Mouse (Mus musculus) skeletal muscle tissue, adult 2 months (tissue): Measurements from ENCODE around the gene Dcaf6.
A peak's percentile ranks its signal among the peaks of the same experiment; 100 is the strongest.
"Not testable (repeated sequence)": the region's sequence is repeated elsewhere in the genome, so short reads cannot be mapped to it uniquely, and the experiment has no call there.

ENCODE experiments used
- DNase-seq: peaks from one replicate; pipeline ENCODE4 v3.0.0-alpha.2; 2012; ENCODE audit warnings: low read depth, low spot score

The Dcaf6 gene

GRCm38 (mm10) chr1:165426254-165426653, 34.0 kb downstream of the Dcaf6 start:
- DNase-seq: no peak

- no peak for DNase-seq
These were observed 38.8 kb downstream of the Dcaf6 start for GRCm38 (mm10) chr1:165421357-165421915.

- DNase-seq: no peak
These were observed 63.9 kb downstream of the Dcaf6 start for GRCm38 (mm10) chr1:165396401-165396805.

DNA sequence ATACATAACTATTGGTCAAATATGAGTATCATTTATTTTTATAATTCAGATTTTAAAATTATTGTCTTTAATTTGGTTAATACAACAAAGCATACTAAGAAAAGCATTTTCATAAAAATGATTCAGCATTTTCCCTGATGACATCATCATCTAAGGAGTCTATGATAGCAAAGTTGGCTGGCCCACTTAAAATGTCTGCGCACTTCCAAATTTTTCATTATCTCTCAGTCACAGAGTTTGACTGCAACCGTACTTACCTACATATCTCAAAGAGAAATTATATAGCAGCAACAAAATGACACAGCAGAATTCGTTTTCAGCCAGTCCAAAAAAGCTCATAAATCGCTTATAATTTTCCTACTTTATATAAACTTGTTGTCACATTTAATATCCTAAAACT, 64.3 kb downstream of the Dcaf6 start:
- DNase-seq: peak; percentile 6

- DNase-seq: no peak
These were observed 65.4 kb downstream of the Dcaf6 start for GRCm38 (mm10) chr1:165394836-165395235.

GRCm38 (mm10) chr1:165393033-165393432, 67.2 kb downstream of the Dcaf6 start:
- no peak for DNase-seq

DNA sequence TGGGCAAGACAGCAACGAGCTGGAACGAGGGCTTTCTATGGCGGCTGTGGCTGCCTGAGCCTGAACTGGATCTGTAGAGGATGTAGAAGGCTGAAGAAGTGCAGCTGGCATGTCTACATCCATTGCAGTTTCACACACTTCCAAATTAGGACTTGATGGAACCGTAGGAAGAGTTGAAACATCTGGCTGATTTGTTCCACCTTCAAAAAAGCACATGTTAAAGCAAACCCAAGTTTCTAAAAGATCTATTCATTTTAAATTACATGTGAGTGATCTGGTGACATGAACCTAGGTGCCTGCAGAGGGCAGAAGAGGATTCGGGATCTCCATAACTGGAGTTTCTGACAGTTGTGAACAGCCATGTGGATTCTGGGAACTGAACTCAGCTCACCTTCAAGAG, 71.6 kb downstream of the Dcaf6 start:
- DNase-seq: peak; percentile 33

- DNase-seq: no peak
These were observed 73.8 kb downstream of the Dcaf6 start for GRCm38 (mm10) chr1:165386525-165386923.

GRCm38 (mm10) chr1:165385810-165386524, 74.3 kb downstream of the Dcaf6 start:
- no peak for DNase-seq

DNA sequence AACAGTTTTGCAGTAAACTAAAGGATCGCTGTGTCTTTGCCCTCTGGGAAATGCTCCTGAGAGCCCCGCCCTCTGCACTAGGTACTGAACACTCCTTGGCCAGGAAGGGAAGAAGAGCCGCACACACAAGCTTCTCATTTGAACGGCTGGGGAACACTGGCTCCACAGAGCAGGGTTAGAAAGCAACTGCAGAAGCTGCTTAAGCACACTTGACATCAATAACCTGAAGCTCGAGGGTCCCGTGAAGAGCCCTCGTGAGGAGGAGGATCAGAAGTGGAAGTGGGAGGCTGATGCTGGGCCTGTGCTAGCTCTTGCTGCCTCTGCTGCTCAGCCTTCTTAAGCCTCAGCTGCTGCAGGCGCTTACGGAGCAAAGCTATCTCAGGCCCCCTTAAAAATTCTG, 86.4 kb downstream of the Dcaf6 start:
- no peak for DNase-seq

- no peak for DNase-seq
These were observed 89.3 kb downstream of the Dcaf6 start for GRCm38 (mm10) chr1:165370990-165371389.

DNA sequence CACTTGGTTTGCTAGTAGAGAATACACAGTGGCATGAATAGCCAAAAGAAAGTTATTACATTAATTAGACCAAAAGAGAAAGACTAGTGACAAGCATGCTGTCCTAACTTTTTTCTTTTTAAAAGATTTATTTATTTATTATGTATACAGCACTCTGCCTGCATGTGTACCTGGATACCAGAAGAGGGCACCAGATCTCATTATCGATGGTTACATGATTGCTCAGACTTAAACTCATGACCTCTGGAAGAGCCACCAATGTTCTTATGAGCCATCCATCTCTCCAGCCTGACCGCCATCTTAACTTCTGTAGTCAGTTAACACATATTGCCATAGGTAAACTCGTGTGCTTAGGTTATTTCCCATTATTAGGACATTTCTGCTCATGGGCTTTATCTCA, 95.2 kb downstream of the Dcaf6 start:
- DNase-seq: no peak

GRCm38 (mm10) chr1:165363271-165363670, 97.0 kb downstream of the Dcaf6 start:
- DNase-seq: no peak

DNA sequence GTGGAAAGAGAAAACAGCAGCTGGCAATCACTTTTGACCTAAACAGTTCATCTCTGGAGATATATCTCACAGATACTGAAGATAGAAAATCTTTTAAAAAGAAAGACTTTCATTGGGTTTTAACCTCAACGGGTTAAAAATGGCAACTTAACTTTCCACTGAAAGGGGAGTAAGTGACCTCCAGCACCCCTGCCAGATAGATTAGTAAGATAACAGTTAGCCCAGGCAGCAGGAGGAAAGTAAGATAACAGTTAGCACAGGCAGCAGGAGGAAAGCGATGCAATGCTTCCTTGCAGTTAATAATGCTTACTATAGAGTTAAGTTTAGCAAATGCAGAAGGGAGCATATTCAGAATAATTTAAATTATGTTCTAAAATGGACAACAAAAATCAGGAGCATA, 103.9 kb downstream of the Dcaf6 start:
- no peak for DNase-seq

- no peak for DNase-seq
These were observed 111.6 kb downstream of the Dcaf6 start for GRCm38 (mm10) chr1:165348627-165349026.

DNA sequence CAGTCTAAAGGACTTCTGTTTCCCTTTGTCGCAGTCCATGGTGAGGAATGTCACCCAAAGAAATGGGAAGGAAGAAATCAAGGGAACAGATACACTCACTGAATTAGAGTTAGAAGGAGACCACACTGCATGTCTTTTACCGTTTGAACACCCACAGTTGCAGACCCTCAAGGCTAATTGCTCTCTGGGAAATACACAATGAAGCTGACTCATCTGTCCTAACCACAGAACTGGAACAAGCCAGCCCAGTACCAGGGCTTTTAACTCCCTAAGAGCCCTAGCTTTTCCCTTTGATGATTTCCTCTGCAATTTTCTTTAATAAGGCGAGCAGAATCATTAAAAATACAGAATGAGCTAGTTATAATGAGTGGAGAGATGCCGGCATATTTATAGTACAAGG, 115.8 kb downstream of the Dcaf6 start:
- no peak for DNase-seq

GRCm38 (mm10) chr1:165342126-165342525, 118.1 kb downstream of the Dcaf6 start:
- no peak for DNase-seq

- DNase-seq: no peak
These were observed 127.5 kb downstream of the Dcaf6 start for GRCm38 (mm10) chr1:165332797-165333196.

- DNase-seq: no peak
These were observed 129.4 kb downstream of the Dcaf6 start for GRCm38 (mm10) chr1:165330859-165331258.

GRCm38 (mm10) chr1:165328384-165329289, 131.6 kb downstream of the Dcaf6 start:
- DNase-seq: not testable (repeated sequence)

GRCm38 (mm10) chr1:165327831-165328230, 132.4 kb downstream of the Dcaf6 start:
- no peak for DNase-seq

GRCm38 (mm10) chr1:165327370-165327769, 132.9 kb downstream of the Dcaf6 start:
- no peak for DNase-seq
